Mouse (Mus musculus) spleen, adult 2 months (tissue): ENCODE data around the gene Pdgfra. TPM values are rescaled to one million over a fixed set of nuclear protein-coding genes. Genes with fewer than 3 reads are reported as not detected.

Experiments used
- DNase-seq, 2 experiments: peaks; one replicate each; pipeline versions ENCODE4 v3.0.0 to v3.0.0-alpha.2; 2012 to 2021; ENCODE audit warnings: low spot score in 2 of 2, low read depth in 1 of 2
- H3K27ac ChIP-seq: fragments of 200-500 bp; 2 replicates; pipeline ENCODE4 v1.5.1; 2012; ENCODE audit warnings: low read length, inconsistent platforms; ENCODE audit not compliant: insufficient read depth
- H3K27me3 ChIP-seq: fragments of 200-500 bp; 2 replicates; pipeline ENCODE4 v1.6.1; 2012; ENCODE audit warnings: mild to moderate bottlenecking, moderate library complexity, low read length, inconsistent platforms; ENCODE audit not compliant: control insufficient read depth, insufficient read depth
- H3K36me3 ChIP-seq: fragments of 200-500 bp; 2 replicates; pipeline ENCODE4 v1.6.1; 2012; ENCODE audit warnings: mild to moderate bottlenecking, low read length, inconsistent platforms; ENCODE audit not compliant: control insufficient read depth, insufficient read depth
- H3K4me1 ChIP-seq: fragments of 200-500 bp; 2 replicates; pipeline ENCODE4 v1.6.1; 2011; ENCODE audit warnings: inconsistent platforms; ENCODE audit not compliant: control insufficient read depth, insufficient read depth, insufficient read length
- H3K4me3 ChIP-seq: fragments of 200-500 bp; 2 replicates; pipeline ENCODE4 v1.5.1; 2011; ENCODE audit warnings: mild to moderate bottlenecking, inconsistent platforms; ENCODE audit not compliant: insufficient read depth, insufficient read length; ENCODE audit errors: extremely low read depth
- CTCF ChIP-seq: fragments of 200-500 bp; IDR thresholded peaks from 2 replicates; pipeline ENCODE4 v1.5.1; 2011; ENCODE audit warnings: mild to moderate bottlenecking, inconsistent platforms; ENCODE audit not compliant: insufficient read depth, insufficient read length, insufficient replicate concordance; ENCODE audit errors: extremely low read depth
- POLR2A ChIP-seq: fragments of 200-500 bp; IDR thresholded peaks from 2 replicates; pipeline ENCODE4 v1.6.1; 2011; ENCODE audit warnings: low read depth, low read length, inconsistent platforms
- WGBS: fragments of 180-500 bp; shearing (Covaris S2); methylation state at CpG from one replicate; pipeline ENCODE4 v1.1.7; 2018; 5-methylcytosine and 5-hydroxymethylcytosine counted together
- polyA plus RNA-seq: library from polyadenylated mRNA; depleted of rRNA; stranded (reverse); fragments of >200 nt; gene quantifications from 2 replicates; pipeline ENCODE4 v1.2.3, GENCODE M21; 2012

Pdgfra gene
- polyA plus RNA-seq, 1 experiment: 7.8 TPM

GRCm38 (mm10) chr5:75150341-75150981 lies 1.6 kb upstream of the Pdgfra start:
- no peak overlapping the region for H3K27ac ChIP-seq
- TF ChIP-seq POLR2A (no peak), CTCF (no peak)
- no peaks in the 10 kb centered on the region for H3K36me3 ChIP-seq
- H3K27me3 ChIP-seq: peaks cover 32% of the 10 kb centered on the region
- 9% methylated on average over 23 of the region's 23 CpGs for WGBS
- no peak overlapping the region for H3K4me3 ChIP-seq
- H3K4me1 ChIP-seq: no peaks in the 10 kb centered on the region
- DNase-seq: no peak

DNA sequence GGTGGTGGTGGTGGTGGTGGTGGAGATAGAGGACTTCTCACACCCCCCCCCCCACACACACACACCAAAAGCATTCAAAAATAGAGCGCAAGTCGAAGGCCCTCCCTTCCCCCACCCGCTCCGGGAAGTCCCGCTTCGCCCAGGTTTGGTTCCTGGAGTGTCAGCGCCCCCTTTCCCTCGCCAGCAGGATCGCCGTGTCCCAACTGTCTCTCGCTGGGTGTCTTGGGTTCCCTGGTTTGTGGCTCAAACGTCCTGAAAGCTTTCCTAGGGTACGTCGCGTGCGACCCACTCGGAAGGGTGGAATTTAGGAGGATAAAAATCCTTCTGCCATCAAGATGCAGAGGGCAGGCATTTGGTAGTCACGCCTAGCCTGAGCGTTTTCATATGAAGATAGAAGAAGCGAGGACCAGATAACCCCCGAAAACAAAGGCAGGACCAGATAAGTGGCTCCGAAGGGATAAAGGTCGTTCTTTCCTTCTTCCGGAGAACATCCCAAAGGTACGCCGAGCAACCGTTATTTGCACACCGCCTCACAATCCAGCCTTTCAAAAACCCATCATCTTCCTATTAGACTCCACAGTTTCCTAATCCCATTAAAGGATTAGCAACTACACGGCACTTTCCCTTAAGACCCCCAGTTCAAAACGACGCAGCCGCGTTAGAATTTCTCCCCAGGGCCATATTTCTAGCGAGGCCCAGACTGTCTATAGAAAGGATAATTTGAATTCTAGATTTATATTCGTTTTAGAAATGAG lies 769 bp upstream of the Pdgfra start:
- no peak overlapping the region for H3K27ac ChIP-seq
- H3K27me3 ChIP-seq: peaks cover 36% of the 10 kb centered on the region
- DNase-seq: peak in 1 of 2 experiments; percentile 18
- no peak overlapping the region for H3K4me3 ChIP-seq
- H3K36me3 ChIP-seq: no peaks in the 10 kb centered on the region
- no peaks in the 10 kb centered on the region; the same call in 1 of the 2 replicates for H3K4me1 ChIP-seq
- WGBS: 7% methylated on average over 31 of the region's 35 CpGs
- TF ChIP-seq CTCF (peak; percentile 28; the same call in 1 of the 2 replicates), POLR2A (no peak)

DNA sequence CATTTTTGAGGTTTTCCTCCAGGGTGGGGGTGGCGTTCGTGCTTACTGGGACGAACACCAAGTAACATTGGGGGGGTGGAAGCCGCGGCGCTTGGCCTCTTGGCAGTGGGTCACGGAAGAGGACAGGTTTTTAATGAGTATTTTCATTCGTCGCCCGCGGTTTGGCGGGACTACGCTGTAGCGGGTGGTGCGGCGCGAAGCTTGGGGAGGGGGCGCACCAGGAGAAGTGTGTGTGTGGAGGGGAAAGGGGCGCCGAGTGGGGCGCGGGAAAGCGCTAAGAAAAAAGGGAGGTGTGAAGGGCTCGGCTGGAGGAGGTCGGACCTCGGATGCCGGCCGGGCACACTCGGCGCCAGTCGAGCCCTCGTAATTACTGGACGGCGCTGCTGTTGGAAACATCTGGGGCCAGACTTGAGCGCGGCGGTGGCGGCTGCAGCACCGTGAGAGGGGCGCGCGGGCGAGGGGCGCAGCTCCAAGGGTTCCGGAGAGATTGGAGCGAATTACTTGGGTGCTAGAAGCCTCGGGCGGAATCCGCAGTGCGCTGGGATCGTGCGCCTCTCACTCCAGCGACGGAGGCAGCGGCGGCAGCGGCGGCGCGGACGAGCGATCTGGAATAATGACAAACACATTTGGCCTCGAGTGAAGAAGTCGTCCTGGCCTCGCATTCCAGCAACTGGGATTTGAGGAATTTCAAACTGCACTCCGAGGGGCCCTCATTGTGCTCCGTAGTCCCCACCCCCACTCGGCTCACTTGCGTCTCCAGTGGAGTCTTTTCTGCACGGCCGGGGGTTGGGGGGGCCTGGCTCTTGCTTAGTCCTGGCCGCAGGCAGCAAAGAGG lies 916 bp downstream of the Pdgfra start:
- WGBS: 4% methylated on average over 71 of the region's 72 CpGs
- Histone ChIP-seq H3K27me3 (peaks cover 36% of the 10 kb centered on the region), H3K4me1 (no peaks in the 10 kb centered on the region; the same call in 1 of the 2 replicates), H3K27ac (peak overlapping the region; percentile 60), H3K36me3 (no peaks in the 10 kb centered on the region), H3K4me3 (peak overlapping the region; percentile 35; the same call in 1 of the 2 replicates)
- TF ChIP-seq POLR2A (no peak), CTCF (no peak)
- DNase-seq: no peak

GRCm38 (mm10) chr5:75153626-75153960 lies 1.5 kb downstream of the Pdgfra start:
- TF ChIP-seq POLR2A (no peak), CTCF (no peak)
- DNase-seq: no peak
- Histone ChIP-seq H3K4me1 (no peaks in the 10 kb centered on the region; the same call in 1 of the 2 replicates), H3K4me3 (peak overlapping the region; percentile 35; the same call in 1 of the 2 replicates), H3K27ac (peak overlapping the region; percentile 60; the same call in 1 of the 2 replicates), H3K36me3 (no peaks in the 10 kb centered on the region), H3K27me3 (peaks cover 32% of the 10 kb centered on the region)
- WGBS: 4% methylated on average over 13 of the region's 13 CpGs

- Histone ChIP-seq H3K36me3 (no peaks in the 10 kb centered on the region), H3K27me3 (peaks cover 28% of the 10 kb centered on the region), H3K27ac (peak overlapping the region; percentile 60; the same call in 1 of the 2 replicates)
These were observed 2.0 kb downstream of the Pdgfra start for GRCm38 (mm10) chr5:75153961-75154620.

GRCm38 (mm10) chr5:75154621-75155235 lies 2.6 kb downstream of the Pdgfra start:
- peak overlapping the region; percentile 6; the same call in 1 of the 2 replicates for H3K4me3 ChIP-seq
- 2% methylated on average over 21 of the region's 21 CpGs for WGBS

More at GRCm38 (mm10) chr5:75153961-75154620, 2.0 kb downstream of the Pdgfra start:
- no peak for TF ChIP-seq CTCF
- DNase-seq: no peak
- Histone ChIP-seq H3K4me1 (no peaks in the 10 kb centered on the region; the same call in 1 of the 2 replicates), H3K4me3 (peak overlapping the region; percentile 35; the same call in 1 of the 2 replicates)
- 2% methylated on average over 27 of the region's 27 CpGs for WGBS

More at GRCm38 (mm10) chr5:75154621-75155235, 2.6 kb downstream of the Pdgfra start:
- DNase-seq: no peak
- Histone ChIP-seq H3K4me1 (no peaks in the 10 kb centered on the region; the same call in 1 of the 2 replicates), H3K36me3 (no peaks in the 10 kb centered on the region), H3K27ac (no peak overlapping the region; the same call in 1 of the 2 replicates), H3K27me3 (peaks cover 25% of the 10 kb centered on the region)
- TF ChIP-seq CTCF (no peak), POLR2A (no peak)
